Mouse (Mus musculus): ENCODE measurements around the gene Sdhb. TPM values are rescaled to one million over a fixed set of nuclear protein-coding genes. Genes with fewer than 3 reads are reported as not detected.

Sdhb gene
- total and polyA plus RNA-seq, 3 experiments: 292 to 414 (median 342) TPM

- 0 out of 2 replicates have a peak overlapping the region, but pooled peaks have one; percentile 43 for H3K9ac ChIP-seq (ENCODE audit: control insufficient read depth, low read depth, low read length, poor library complexity, severe bottlenecking)
- TF ChIP-seq EP300 (IDR thresholded peaks at IDR 0.05; ENCODE audit: low read depth in 1 of 2, low read length in 2 of 2) (no peak), NRF1 (IDR thresholded peaks at IDR 0.05; ENCODE audit: insufficient read depth, low read depth, low read length, poor library complexity, severe bottlenecking) (no peak), TCF12 (IDR thresholded peaks at IDR 0.05; ENCODE audit: low read depth, low read length) (no peak), ZMIZ1 (IDR thresholded peaks at IDR 0.05; ENCODE audit: low read depth, low read length) (no peak)
- peak overlapping the region; percentile 84 to 99 for H3K4me3 ChIP-seq (ENCODE audit: control insufficient read depth in 1 of 2, insufficient read depth in 1 of 2, low read depth in 2 of 2, low read length in 2 of 2)
- H3K36me3 ChIP-seq (ENCODE audit: control insufficient read depth in 1 of 2, insufficient read depth in 2 of 2, low read length in 2 of 2): peaks cover 0 to 15% of the 10 kb centered on the region in 2 experiments; a peak in 2 of 4 replicates
- no peak for DNase-seq (ENCODE audit: low read depth, low spot score)
- H3K79me2 ChIP-seq (ENCODE audit: control insufficient read depth, insufficient read depth, low read length, poor library complexity): peaks cover 8% of the 10 kb centered on the region
- peaks cover 7 to 23% of the 10 kb centered on the region in 2 experiments for H3K4me1 ChIP-seq (ENCODE audit: control insufficient read depth in 1 of 2, insufficient read depth in 2 of 2, low read length in 2 of 2)
- H3K9me3 ChIP-seq (replicated peaks; ENCODE audit: insufficient read depth, low read length): no peaks in the 10 kb centered on the region
- H3K27me3 ChIP-seq (ENCODE audit: control insufficient read depth in 1 of 2, insufficient read depth in 2 of 2, low read length in 2 of 2): no peaks in the 10 kb centered on the region
- no peak overlapping the region for H3K27ac ChIP-seq (ENCODE audit: control insufficient read depth, low read depth, low read length)
Observed at GRCm38 (mm10) chr4:140986024-140986710, 25.2 kb downstream of the Sdhb start.

- Histone ChIP-seq H3K36me3 (ENCODE audit: control insufficient read depth in 1 of 2, insufficient read depth in 2 of 2, low read length in 2 of 2) (peaks cover 0 to 15% of the 10 kb centered on the region in 2 experiments; a peak in 2 of 4 replicates), H3K9ac (ENCODE audit: control insufficient read depth, low read depth, low read length, poor library complexity, severe bottlenecking) (peak within 1 kb of the TSS; percentile 82), H3K27me3 (ENCODE audit: control insufficient read depth in 1 of 2, insufficient read depth in 2 of 2, low read length in 2 of 2) (no peaks in the 10 kb centered on the region), H3K9me3 (replicated peaks; ENCODE audit: insufficient read depth, low read length) (no peaks in the 10 kb centered on the region), H3K4me1 (ENCODE audit: control insufficient read depth in 1 of 2, insufficient read depth in 2 of 2, low read length in 2 of 2) (peaks cover 7 to 23% of the 10 kb centered on the region in 2 experiments), H3K27ac (ENCODE audit: control insufficient read depth, low read depth, low read length) (peak within 1 kb of the TSS; percentile 36), H3K4me3 (ENCODE audit: control insufficient read depth in 1 of 2, insufficient read depth in 1 of 2, low read depth in 2 of 2, low read length in 2 of 2) (peak within 1 kb of the TSS; percentile 84 to 99), H3K79me2 (ENCODE audit: control insufficient read depth, insufficient read depth, low read length, poor library complexity) (peaks cover 8% of the 10 kb centered on the region)
- DNase-seq (ENCODE audit: low read depth, low spot score): peak; percentile 89
- TF ChIP-seq E2F4 (IDR thresholded peaks at IDR 0.05; ENCODE audit: borderline replicate concordance, low read depth, low read length): no peak
- TF ChIP-seq NELFE (IDR thresholded peaks at IDR 0.05; ENCODE audit: low read depth, low read length): peak; percentile 63
- TF ChIP-seq CHD2 (IDR thresholded peaks at IDR 0.05; ENCODE audit: low read length): no peak
- peak; percentile 35; the same call in 1 of the 2 replicates for TF ChIP-seq TCF12 (IDR thresholded peaks at IDR 0.05; ENCODE audit: low read depth, low read length)
- 0 out of 2 replicates have a peak, but pooled peaks have one; percentile 42 for TF ChIP-seq ZMIZ1 (IDR thresholded peaks at IDR 0.05; ENCODE audit: low read depth, low read length)
- no peak; the same call in 1 of the 2 replicates for TF ChIP-seq POLR2AphosphoS2 (IDR thresholded peaks at IDR 0.05; ENCODE audit: low read length)
- no peak for TF ChIP-seq MYC (IDR thresholded peaks at IDR 0.05; ENCODE audit: low read depth, low read length)
- TF ChIP-seq MYB (IDR thresholded peaks at IDR 0.05; ENCODE audit: low read depth, low read length): no peak
- no peak for TF ChIP-seq ZKSCAN1 (IDR thresholded peaks at IDR 0.05; ENCODE audit: low read depth, low read length)
- no peak for TF ChIP-seq ZC3H11A (IDR thresholded peaks at IDR 0.05; ENCODE audit: low read depth, low read length)
- TF ChIP-seq BHLHE40 (IDR thresholded peaks at IDR 0.05; ENCODE audit: borderline replicate concordance, low read depth, low read length): no peak
- TF ChIP-seq MXI1 (IDR thresholded peaks at IDR 0.05; ENCODE audit: low read depth, low read length): peak; percentile 84
- peak; percentile 69 for TF ChIP-seq SIN3A (IDR thresholded peaks at IDR 0.05; ENCODE audit: low read length)
- no peak for TF ChIP-seq TBP (IDR thresholded peaks at IDR 0.05; ENCODE audit: low read depth, low read length)
- no peak for TF ChIP-seq GABPA (IDR thresholded peaks at IDR 0.05; ENCODE audit: low read depth, low read length)
- no peak for TF ChIP-seq CTCF (IDR thresholded peaks at IDR 0.05 in 2 of 3, conservative IDR thresholded peaks at IDR 0.05 in 1 of 3; ENCODE audit: control insufficient read depth in 1 of 3, insufficient read depth in 1 of 3, low read depth in 2 of 3, low read length in 3 of 3, poor library complexity in 1 of 3, severe bottlenecking in 1 of 3)
- peak; percentile 98 for TF ChIP-seq HCFC1 (IDR thresholded peaks at IDR 0.05; ENCODE audit: low read depth, low read length)
- no peak for TF ChIP-seq ZNF384 (IDR thresholded peaks at IDR 0.05; ENCODE audit: low read depth, low read length)
- peak; percentile 34; the same call in 1 of the 2 replicates for TF ChIP-seq MAX (IDR thresholded peaks at IDR 0.05; ENCODE audit: low read length)
- TF ChIP-seq USF1 (IDR thresholded peaks at IDR 0.05; ENCODE audit: low read depth, low read length): no peak
- TF ChIP-seq GATA1 (IDR thresholded peaks at IDR 0.05; ENCODE audit: low read depth, low read length): no peak
- peak; percentile 86 for TF ChIP-seq KAT2A (conservative IDR thresholded peaks at IDR 0.05; ENCODE audit: low read depth, low read length)
- TF ChIP-seq CHD1 (IDR thresholded peaks at IDR 0.05; ENCODE audit: low read depth, low read length): no peak
- TF ChIP-seq MEF2A (IDR thresholded peaks at IDR 0.05; ENCODE audit: extremely low read depth, insufficient replicate concordance, low read depth, low read length, poor library complexity, severe bottlenecking): no peak
- no peak for TF ChIP-seq RAD21 (IDR thresholded peaks at IDR 0.05; ENCODE audit: low read depth, low read length)
- no peak for TF ChIP-seq JUND (IDR thresholded peaks at IDR 0.05; ENCODE audit: low read depth, low read length)
- TF ChIP-seq POLR2AphosphoS5 (IDR thresholded peaks at IDR 0.05; ENCODE audit: borderline replicate concordance, low read depth, low read length): no peak
Observed at GRCm38 (mm10) chr4:140986711-140987395, 25.9 kb downstream of the Sdhb start, which contains the start of gene Atp13a2. Atp13a2 (plus strand) TSS chr4:140986873.
